Mouse (Mus musculus): ENCODE results near the gene Cep131.

Cep131 gene

GRCm38 (mm10) chr11:120052274-120052673 is 34.4 kb downstream of the Cep131 start:
- no peak for DNase-seq (ENCODE audit: low spot score)

GRCm38 (mm10) chr11:120051124-120051811 is 35.4 kb downstream of the Cep131 start:
- DNase-seq (ENCODE audit: low spot score), result peak; percentile 54

- DNase-seq (ENCODE audit: low spot score), result no peak
These were observed 37.6 kb downstream of the Cep131 start for GRCm38 (mm10) chr11:120049067-120049466.

GRCm38 (mm10) chr11:120048252-120048556 is 38.4 kb downstream of the Cep131 start:
- DNase-seq (ENCODE audit: low spot score), result peak; percentile 60

- no peak for DNase-seq (ENCODE audit: low spot score)
These were observed 38.9 kb downstream of the Cep131 start for GRCm38 (mm10) chr11:120047531-120048251.

GRCm38 (mm10) chr11:120046553-120047191 is 40.0 kb downstream of the Cep131 start, which contains the start of gene Aatk:
Gene Aatk (minus strand): TSS chr11:120047167.
- no peak for DNase-seq (ENCODE audit: low spot score)

- DNase-seq (ENCODE audit: low spot score), result peak; percentile 55
These were observed 40.6 kb downstream of the Cep131 start for GRCm38 (mm10) chr11:120045839-120046552.

- DNase-seq (ENCODE audit: low spot score), result no peak
These were observed 41.3 kb downstream of the Cep131 start for GRCm38 (mm10) chr11:120045341-120045740.

- no peak for DNase-seq (ENCODE audit: low spot score)
These were observed 44.3 kb downstream of the Cep131 start for GRCm38 (mm10) chr11:120042141-120042838.

GRCm38 (mm10) chr11:120041191-120042123 is 45.2 kb downstream of the Cep131 start:
- DNase-seq (ENCODE audit: low spot score), result peak; percentile 71

GRCm38 (mm10) chr11:120040440-120040839 is 46.2 kb downstream of the Cep131 start:
- peak; percentile 59 for DNase-seq (ENCODE audit: low spot score)

- no peak for DNase-seq (ENCODE audit: low spot score)
These were observed 47.0 kb downstream of the Cep131 start for GRCm38 (mm10) chr11:120039581-120039980.

GRCm38 (mm10) chr11:120034762-120035161 is 51.9 kb downstream of the Cep131 start:
- DNase-seq (ENCODE audit: low spot score), result no peak

GRCm38 (mm10) chr11:120034306-120034705 is 52.3 kb downstream of the Cep131 start:
- no peak for DNase-seq (ENCODE audit: low spot score)

GRCm38 (mm10) chr11:120033473-120033872 is 53.2 kb downstream of the Cep131 start:
- DNase-seq (ENCODE audit: low spot score), result no peak

- DNase-seq (ENCODE audit: low spot score), result no peak
These were observed 54.6 kb downstream of the Cep131 start for GRCm38 (mm10) chr11:120032052-120032451.

GRCm38 (mm10) chr11:120030145-120030901 is 56.3 kb downstream of the Cep131 start:
- peak; percentile 62 for DNase-seq (ENCODE audit: low spot score)

- DNase-seq (ENCODE audit: low spot score), result no peak
These were observed 57.0 kb downstream of the Cep131 start for GRCm38 (mm10) chr11:120029431-120030144.
